Mouse (Mus musculus): ENCODE results near the gene Ano4. TPM values are rescaled to one million over a fixed set of nuclear protein-coding genes. Genes with fewer than 3 reads are reported as not detected.

Ano4 gene
- total and polyA plus RNA-seq, 2 experiments from 2014 or later, result 3.2 to 3.8 TPM

- 56% methylated on average over 11 of the region's 11 CpGs for WGBS
- Histone ChIP-seq H3K27me3 (ENCODE audit: control insufficient read depth, insufficient read depth, low read length) (no peaks in the 10 kb centered on the region), H3K9me3 (replicated peaks; ENCODE audit: control insufficient read depth, low read length) (no peaks in the 10 kb centered on the region), H3K9ac (replicated peaks; ENCODE audit: low read depth, low read length) (no peak overlapping the region), H3K36me3 (replicated peaks; ENCODE audit: control insufficient read depth, insufficient read depth, low read length) (no peaks in the 10 kb centered on the region), H3K4me1 (ENCODE audit: control insufficient read depth, insufficient read depth) (no peaks in the 10 kb centered on the region), H3K27ac (ENCODE audit: low read depth) (no peak overlapping the region), H3K4me3 (ENCODE audit: low read depth, low read length) (no peak overlapping the region), H3K4me2 (ENCODE audit: low read depth, low read length) (no peak overlapping the region)
- no peak for ATAC-seq (ENCODE audit: insufficient read depth, low read depth)
- TF ChIP-seq EP300 (IDR thresholded peaks at IDR 0.05; ENCODE audit: low read depth), result no peak
- TF ChIP-seq CTCF (IDR thresholded peaks at IDR 0.05; ENCODE audit: low read depth), result no peak
- DNase-seq (ENCODE audit: low spot score), result no peak
Observed at GRCm38 (mm10) chr10:89149166-89149565, 195.4 kb downstream of the Ano4 start.

GRCm38 (mm10) chr10:89121391-89121790 is 223.2 kb downstream of the Ano4 start:
- Histone ChIP-seq H3K36me3 (replicated peaks; ENCODE audit: control insufficient read depth, insufficient read depth, low read length) (no peaks in the 10 kb centered on the region), H3K4me3 (ENCODE audit: low read depth, low read length) (no peak overlapping the region), H3K9me3 (replicated peaks; ENCODE audit: control insufficient read depth, low read length) (no peaks in the 10 kb centered on the region), H3K4me1 (ENCODE audit: control insufficient read depth, insufficient read depth) (no peaks in the 10 kb centered on the region), H3K4me2 (ENCODE audit: low read depth, low read length) (no peak overlapping the region), H3K9ac (replicated peaks; ENCODE audit: low read depth, low read length) (no peak overlapping the region), H3K27me3 (ENCODE audit: control insufficient read depth, insufficient read depth, low read length) (no peaks in the 10 kb centered on the region), H3K27ac (ENCODE audit: low read depth) (no peak overlapping the region)
- TF ChIP-seq EP300 (IDR thresholded peaks at IDR 0.05; ENCODE audit: low read depth) (no peak), CTCF (IDR thresholded peaks at IDR 0.05; ENCODE audit: low read depth) (no peak)
- 54% methylated on average over 6 of the region's 6 CpGs for WGBS
- DNase-seq (ENCODE audit: low spot score) (no peak), ATAC-seq (ENCODE audit: insufficient read depth, low read depth) (no peak)

- Histone ChIP-seq H3K27me3 (ENCODE audit: control insufficient read depth, insufficient read depth, low read length) (no peaks in the 10 kb centered on the region), H3K9me3 (replicated peaks; ENCODE audit: control insufficient read depth, low read length) (no peaks in the 10 kb centered on the region), H3K9ac (replicated peaks; ENCODE audit: low read depth, low read length) (no peak overlapping the region), H3K36me3 (replicated peaks; ENCODE audit: control insufficient read depth, insufficient read depth, low read length) (no peaks in the 10 kb centered on the region), H3K27ac (ENCODE audit: low read depth) (no peak overlapping the region), H3K4me1 (ENCODE audit: control insufficient read depth, insufficient read depth) (no peaks in the 10 kb centered on the region), H3K4me3 (ENCODE audit: low read depth, low read length) (no peak overlapping the region), H3K4me2 (ENCODE audit: low read depth, low read length) (no peak overlapping the region)
- DNase-seq (ENCODE audit: low spot score) (no peak), ATAC-seq (ENCODE audit: insufficient read depth, low read depth) (no peak)
- no peak for TF ChIP-seq EP300 (IDR thresholded peaks at IDR 0.05; ENCODE audit: low read depth)
- no peak for TF ChIP-seq CTCF (IDR thresholded peaks at IDR 0.05; ENCODE audit: low read depth)
- WGBS, result 84% methylated on average over 6 of the region's 6 CpGs
Observed at GRCm38 (mm10) chr10:89114381-89114780, 230.2 kb downstream of the Ano4 start.

- WGBS, result 65% methylated on average over 2 of the region's 2 CpGs
- peak; percentile 11 for DNase-seq (ENCODE audit: low spot score)
- no peak overlapping the region for H3K27ac ChIP-seq (ENCODE audit: low read depth)
Observed at GRCm38 (mm10) chr10:89111466-89111865, 233.1 kb downstream of the Ano4 start.

GRCm38 (mm10) chr10:89110917-89111316 is 233.6 kb downstream of the Ano4 start:
- Histone ChIP-seq H3K4me2 (ENCODE audit: low read depth, low read length) (no peak overlapping the region), H3K9ac (replicated peaks; ENCODE audit: low read depth, low read length) (no peak overlapping the region), H3K27ac (ENCODE audit: low read depth) (no peak overlapping the region), H3K36me3 (replicated peaks; ENCODE audit: control insufficient read depth, insufficient read depth, low read length) (no peaks in the 10 kb centered on the region), H3K4me1 (ENCODE audit: control insufficient read depth, insufficient read depth) (no peaks in the 10 kb centered on the region), H3K27me3 (ENCODE audit: control insufficient read depth, insufficient read depth, low read length) (no peaks in the 10 kb centered on the region), H3K4me3 (ENCODE audit: low read depth, low read length) (no peak overlapping the region), H3K9me3 (replicated peaks; ENCODE audit: control insufficient read depth, low read length) (no peaks in the 10 kb centered on the region)
- DNase-seq (ENCODE audit: low spot score) (no peak), ATAC-seq (ENCODE audit: insufficient read depth, low read depth) (no peak)
- TF ChIP-seq CTCF (IDR thresholded peaks at IDR 0.05; ENCODE audit: low read depth) (no peak), EP300 (IDR thresholded peaks at IDR 0.05; ENCODE audit: low read depth) (no peak)
- WGBS, result 80% methylated on average over 1 of the region's 1 CpGs

More at GRCm38 (mm10) chr10:89111466-89111865, 233.1 kb downstream of the Ano4 start:
- H3K27me3 ChIP-seq (ENCODE audit: control insufficient read depth, insufficient read depth, low read length), result no peaks in the 10 kb centered on the region
- TF ChIP-seq CTCF (IDR thresholded peaks at IDR 0.05; ENCODE audit: low read depth), result no peak
- no peak for TF ChIP-seq EP300 (IDR thresholded peaks at IDR 0.05; ENCODE audit: low read depth)
- H3K4me1 ChIP-seq (ENCODE audit: control insufficient read depth, insufficient read depth), result no peaks in the 10 kb centered on the region
- no peak for ATAC-seq (ENCODE audit: insufficient read depth, low read depth)
- no peak overlapping the region for H3K4me3 ChIP-seq (ENCODE audit: low read depth, low read length)
- no peaks in the 10 kb centered on the region for H3K36me3 ChIP-seq (replicated peaks; ENCODE audit: control insufficient read depth, insufficient read depth, low read length)
- no peak overlapping the region for H3K9ac ChIP-seq (replicated peaks; ENCODE audit: low read depth, low read length)
- H3K9me3 ChIP-seq (replicated peaks; ENCODE audit: control insufficient read depth, low read length), result no peaks in the 10 kb centered on the region
- H3K4me2 ChIP-seq (ENCODE audit: low read depth, low read length), result no peak overlapping the region

- Histone ChIP-seq H3K4me2 (ENCODE audit: low read depth, low read length) (no peak overlapping the region), H3K27me3 (ENCODE audit: control insufficient read depth, insufficient read depth, low read length) (no peaks in the 10 kb centered on the region), H3K36me3 (replicated peaks; ENCODE audit: control insufficient read depth, insufficient read depth, low read length) (no peaks in the 10 kb centered on the region), H3K9ac (replicated peaks; ENCODE audit: low read depth, low read length) (no peak overlapping the region), H3K4me3 (ENCODE audit: low read depth, low read length) (no peak overlapping the region), H3K4me1 (ENCODE audit: control insufficient read depth, insufficient read depth) (no peaks in the 10 kb centered on the region), H3K27ac (ENCODE audit: low read depth) (no peak overlapping the region), H3K9me3 (replicated peaks; ENCODE audit: control insufficient read depth, low read length) (no peaks in the 10 kb centered on the region)
- 8% methylated on average over 2 of the region's 2 CpGs for WGBS
- DNase-seq (ENCODE audit: low spot score), result no peak
- ATAC-seq (ENCODE audit: insufficient read depth, low read depth), result peak; percentile 55; the same call in 1 of the 2 replicates
- TF ChIP-seq EP300 (IDR thresholded peaks at IDR 0.05; ENCODE audit: low read depth) (no peak), CTCF (IDR thresholded peaks at IDR 0.05; ENCODE audit: low read depth) (no peak)
Observed at GRCm38 (mm10) chr10:89103594-89103993, 241.0 kb downstream of the Ano4 start.
